Mouse (Mus musculus) E14TG2a.4 (cell line): ENCODE measurements at regions not wholly inside any gene's neighbourhood (a gene's known extent, or its start where the extent isn't known, plus 50 kb on each side); places are given as distances from the start of the nearest gene placed in this dataset.

Source experiments
- CTCF ChIP-seq: conservative IDR thresholded peaks from 2 replicates; pipeline ENCODE4 v1.5.1; 2014; ENCODE audit warnings: low read length
- NANOG ChIP-seq: IDR thresholded peaks from 2 replicates; pipeline ENCODE4 v1.6.1; 2014; ENCODE audit warnings: borderline replicate concordance, low read length, mixed read lengths
- POU5F1 ChIP-seq: IDR thresholded peaks from 2 replicates; pipeline ENCODE4 v1.6.1; 2014; ENCODE audit warnings: low read length, borderline replicate concordance

GRCm38 (mm10) chr4:105937587-105937986, 147.9 kb downstream of the Gm12728 start:
- no peak for TF ChIP-seq CTCF
- TF ChIP-seq POU5F1: no peak
- TF ChIP-seq NANOG: no peak
